Mouse (Mus musculus) heart, embryonic 11.5 days (tissue): ENCODE results near the gene Amh. TPM values are rescaled to one million over a fixed set of nuclear protein-coding genes. Genes with fewer than 3 reads are reported as not detected.
"Not testable (repeated sequence)": the region's sequence is repeated elsewhere in the genome, so short reads cannot be mapped to it uniquely, and the experiment has no call there.

Experiments
- ATAC-seq: fragments of 200-750 bp; cut with Nextera tagmentation; replicated peaks from 2 replicates; pipeline ENCODE4 v1.8.0; 2017; ENCODE audit warnings: moderate library complexity; ENCODE audit not compliant: insufficient number of reproducible peaks, low FRiP score, low TSS enrichment
- H3K27ac ChIP-seq: fragments of 300-500 bp; sonication (generic); 2 replicates; pipeline ENCODE4 v1.5.1; 2014; ENCODE audit warnings: mild to moderate bottlenecking, low read depth, low read length
- H3K27me3 ChIP-seq: fragments of 300-500 bp; sonication (generic); 2 replicates; pipeline ENCODE4 v1.6.1; 2014; ENCODE audit warnings: mild to moderate bottlenecking, low read length, mixed read lengths; ENCODE audit not compliant: control insufficient read depth, insufficient read depth
- H3K36me3 ChIP-seq: fragments of 300-500 bp; sonication (generic); 2 replicates; pipeline ENCODE4 v1.6.1; 2014; ENCODE audit warnings: mild to moderate bottlenecking, low read length, moderate library complexity, mixed read lengths; ENCODE audit not compliant: control insufficient read depth, insufficient read depth
- H3K4me1 ChIP-seq: fragments of 300-500 bp; sonication (generic); 2 replicates; pipeline ENCODE4 v1.6.1; 2014; ENCODE audit warnings: low read length; ENCODE audit not compliant: control insufficient read depth, insufficient read depth
- H3K4me2 ChIP-seq: fragments of 300-500 bp; sonication (generic); 2 replicates; pipeline ENCODE4 v1.6.1; 2014; ENCODE audit warnings: mild to moderate bottlenecking, moderate library complexity
- H3K4me3 ChIP-seq: fragments of 300-500 bp; sonication (generic); 2 replicates; pipeline ENCODE4 v1.5.1; 2014; ENCODE audit warnings: low read depth, low read length
- H3K9ac ChIP-seq: fragments of 300-500 bp; sonication (generic); 2 replicates; pipeline ENCODE4 v1.6.1; 2014; ENCODE audit warnings: mild to moderate bottlenecking, low read depth, low read length, moderate library complexity
- H3K9me3 ChIP-seq: fragments of 300-500 bp; sonication (generic); replicated peaks from 2 replicates; pipeline ENCODE4 v1.6.1; 2016; ENCODE audit warnings: low read length; ENCODE audit not compliant: control insufficient read depth
- WGBS: fragments of 180-500 bp; shearing (Covaris S2); extraction: QIAGEN DNeasy Blood & Tissue Kit; methylation state at CpG from one replicate; pipeline ENCODE4 v1.1.7; 2014; ENCODE audit not compliant: insufficient replicate concordance; 5-methylcytosine and 5-hydroxymethylcytosine counted together
- polyA plus RNA-seq: library from polyadenylated mRNA; unstranded; fragments of >200 nt; fragmentation: Nextera tagmentation; extraction: Ambion mirVana; gene quantifications from 2 replicates; pipeline ENCODE4 v1.2.1, GENCODE M21; 2014

Amh gene
- polyA plus RNA-seq, 1 experiment from 2014 or later: 0.11 TPM

DNA sequence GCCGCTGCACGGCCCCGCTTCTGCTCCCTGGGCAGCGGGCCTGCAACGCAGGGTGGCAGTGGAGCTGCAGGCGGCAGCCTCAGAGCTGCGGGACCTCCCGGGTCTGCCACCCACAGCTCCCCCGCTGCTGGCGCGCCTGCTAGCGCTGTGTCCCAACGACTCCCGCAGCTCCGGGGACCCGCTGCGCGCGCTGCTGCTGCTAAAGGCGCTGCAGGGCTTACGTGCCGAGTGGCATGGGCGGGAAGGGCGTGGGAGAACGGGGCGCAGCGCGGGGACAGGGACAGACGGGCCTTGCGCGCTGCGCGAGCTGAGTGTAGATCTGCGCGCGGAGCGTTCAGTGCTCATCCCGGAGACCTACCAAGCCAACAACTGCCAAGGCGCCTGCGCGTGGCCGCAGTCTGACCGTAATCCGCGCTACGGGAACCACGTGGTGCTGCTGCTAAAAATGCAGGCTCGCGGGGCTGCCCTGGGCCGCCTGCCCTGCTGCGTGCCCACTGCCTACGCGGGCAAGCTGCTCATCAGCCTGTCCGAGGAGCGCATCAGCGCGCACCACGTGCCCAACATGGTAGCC is 2.1 kb downstream of the Amh start:
- Histone ChIP-seq H3K4me1 (peaks cover 51% of the 10 kb centered on the region), H3K9ac (peak overlapping the region; percentile 73), H3K27ac (peak overlapping the region; percentile 64), H3K36me3 (peaks cover 16% of the 10 kb centered on the region), H3K4me3 (peak overlapping the region; percentile 48), H3K4me2 (peak overlapping the region; percentile 96), H3K27me3 (peaks cover 11% of the 10 kb centered on the region), H3K9me3 (no peaks in the 10 kb centered on the region)
- peak; percentile 13; the same call in 1 of the 2 replicates for ATAC-seq
- WGBS: 1% methylated on average over 57 of the region's 58 CpGs

GRCm38 (mm10) chr10:80808099-80808984 is 3.3 kb downstream of the Amh start:
- peak overlapping the region; percentile 64 for H3K27ac ChIP-seq
- 17% methylated on average over 40 of the region's 40 CpGs for WGBS
- ATAC-seq: no peak
- H3K9ac ChIP-seq: peak overlapping the region; percentile 63
- H3K36me3 ChIP-seq: peaks cover 10% of the 10 kb centered on the region
- H3K4me1 ChIP-seq: peaks cover 51% of the 10 kb centered on the region
- H3K9me3 ChIP-seq: no peaks in the 10 kb centered on the region
- H3K4me3 ChIP-seq: peak overlapping the region; percentile 48
- H3K4me2 ChIP-seq: peak overlapping the region; percentile 96
- peaks cover 11% of the 10 kb centered on the region for H3K27me3 ChIP-seq

- WGBS: 8% methylated on average over 18 of the region's 18 CpGs
These were observed 4.1 kb downstream of the Amh start for GRCm38 (mm10) chr10:80808985-80809632.

GRCm38 (mm10) chr10:80810084-80810483 is 5.0 kb downstream of the Amh start:
- Histone ChIP-seq H3K9me3 (no peaks in the 10 kb centered on the region), H3K27ac (0 out of 2 replicates have a peak overlapping the region, but pooled peaks have one; percentile 50), H3K36me3 (no peaks in the 10 kb centered on the region), H3K27me3 (peaks cover 11% of the 10 kb centered on the region), H3K4me2 (peak overlapping the region; percentile 60), H3K4me3 (peak overlapping the region; percentile 27), H3K9ac (peak overlapping the region; percentile 50; the same call in 1 of the 2 replicates), H3K4me1 (peaks cover 45% of the 10 kb centered on the region)
- WGBS: 1% methylated on average over 18 of the region's 20 CpGs
- ATAC-seq: no peak

More at GRCm38 (mm10) chr10:80808985-80809632, 4.1 kb downstream of the Amh start:
- H3K9me3 ChIP-seq: no peaks in the 10 kb centered on the region
- H3K4me3 ChIP-seq: peak overlapping the region; percentile 48
- H3K27ac ChIP-seq: peak overlapping the region; percentile 64
- peaks cover 51% of the 10 kb centered on the region for H3K4me1 ChIP-seq
- H3K27me3 ChIP-seq: peaks cover 11% of the 10 kb centered on the region
- H3K36me3 ChIP-seq: peaks cover 3% of the 10 kb centered on the region; the same call in 1 of the 2 replicates
- peak overlapping the region; percentile 63 for H3K9ac ChIP-seq
- H3K4me2 ChIP-seq: peak overlapping the region; percentile 96
- ATAC-seq: no peak

DNA sequence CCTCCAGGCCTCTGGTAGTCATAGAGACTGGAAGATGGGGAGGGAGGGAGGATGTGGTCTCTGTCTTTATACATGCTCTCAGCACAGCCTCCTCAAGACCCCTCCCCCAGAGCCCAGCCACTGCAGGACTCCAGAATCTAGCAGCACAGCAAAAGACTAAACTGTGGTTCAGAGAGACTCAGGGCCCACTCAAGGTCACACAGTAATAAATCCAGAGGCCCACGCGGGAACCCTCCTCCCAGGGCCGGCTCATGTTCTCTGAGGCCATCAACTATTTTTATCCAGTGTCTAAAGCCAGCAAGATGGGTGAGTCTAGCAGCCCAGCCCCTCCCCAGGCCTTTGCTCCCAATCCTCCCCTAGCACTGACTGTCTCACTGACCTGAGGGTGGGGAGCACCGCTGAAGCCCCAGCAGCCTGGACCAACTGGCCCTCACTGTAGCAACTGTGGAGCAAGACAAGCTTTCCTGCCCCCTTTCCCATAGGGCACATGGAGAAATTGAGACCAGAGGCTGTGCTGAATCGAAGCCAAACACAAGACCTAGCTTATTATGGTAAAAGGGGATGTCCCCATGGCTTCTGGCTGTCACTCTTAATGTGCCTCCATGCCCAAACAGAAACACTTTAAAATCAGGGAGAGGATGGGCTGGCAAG is 7.5 kb downstream of the Amh start:
- peaks cover 28% of the 10 kb centered on the region for H3K4me1 ChIP-seq
- H3K27me3 ChIP-seq: peaks cover 6% of the 10 kb centered on the region
- WGBS: 35% methylated on average over 5 of the region's 5 CpGs
- no peak overlapping the region for H3K4me3 ChIP-seq
- H3K9me3 ChIP-seq: no peaks in the 10 kb centered on the region
- H3K4me2 ChIP-seq: no peak overlapping the region
- no peak for ATAC-seq
- H3K36me3 ChIP-seq: no peaks in the 10 kb centered on the region
- H3K9ac ChIP-seq: no peak overlapping the region; the same call in 1 of the 2 replicates
- no peak overlapping the region for H3K27ac ChIP-seq

GRCm38 (mm10) chr10:80813366-80813765 is 8.3 kb downstream of the Amh start, which contains the start of gene Jsrp1:
Gene Jsrp1 (minus strand): TSS chr10:80813498.
- Histone ChIP-seq H3K27ac (no peak within 1 kb of the TSS), H3K9me3 (no peaks in the 10 kb centered on the region), H3K4me3 (no peak within 1 kb of the TSS), H3K27me3 (peaks cover 3% of the 10 kb centered on the region), H3K4me1 (peaks cover 19% of the 10 kb centered on the region), H3K4me2 (no peak within 1 kb of the TSS), H3K36me3 (no peaks in the 10 kb centered on the region), H3K9ac (no peak within 1 kb of the TSS; the same call in 1 of the 2 replicates)
- no peak for ATAC-seq
- 41% methylated on average over 4 of the region's 4 CpGs for WGBS

GRCm38 (mm10) chr10:80814800-80815199 is 9.8 kb downstream of the Amh start:
- WGBS: 61% methylated on average over 7 of the region's 7 CpGs
- H3K4me3 ChIP-seq: no peak overlapping the region
- ATAC-seq: no peak
- H3K4me2 ChIP-seq: no peak overlapping the region
- H3K27ac ChIP-seq: no peak overlapping the region
- H3K27me3 ChIP-seq: no peaks in the 10 kb centered on the region; the same call in 1 of the 2 replicates
- H3K9me3 ChIP-seq: no peaks in the 10 kb centered on the region
- no peak overlapping the region for H3K9ac ChIP-seq
- H3K4me1 ChIP-seq: peaks cover 7% of the 10 kb centered on the region; the same call in 1 of the 2 replicates
- H3K36me3 ChIP-seq: no peaks in the 10 kb centered on the region

DNA sequence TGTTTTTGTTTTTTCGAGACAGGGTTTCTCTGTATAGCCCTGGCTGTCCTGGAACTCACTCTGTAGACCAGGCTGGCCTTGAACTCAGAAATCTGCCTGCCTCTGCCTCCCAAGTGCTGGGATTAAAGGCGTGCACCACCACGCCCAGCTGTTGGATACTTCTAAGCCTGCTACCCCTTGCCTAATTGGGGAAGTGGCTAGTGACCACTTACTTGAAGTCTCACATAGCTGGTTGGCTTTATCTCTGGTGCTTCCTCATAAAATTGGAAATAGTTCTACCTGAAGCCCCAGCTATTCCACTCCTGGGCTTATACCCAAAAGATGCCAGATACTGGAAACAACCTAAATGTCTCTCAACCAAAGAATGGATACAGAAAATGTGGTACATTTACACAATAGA is 11.3 kb downstream of the Amh start:
- not testable (repeated sequence) for H3K27me3 ChIP-seq, H3K4me1 ChIP-seq, H3K27ac ChIP-seq, H3K9ac ChIP-seq, H3K4me3 ChIP-seq, H3K36me3 ChIP-seq, H3K9me3 ChIP-seq, ATAC-seq, H3K4me2 ChIP-seq
- 84% methylated on average over 3 of the region's 3 CpGs for WGBS
